Mouse (Mus musculus): ENCODE data around the gene Olfr140.

Olfr140 gene

DNA sequence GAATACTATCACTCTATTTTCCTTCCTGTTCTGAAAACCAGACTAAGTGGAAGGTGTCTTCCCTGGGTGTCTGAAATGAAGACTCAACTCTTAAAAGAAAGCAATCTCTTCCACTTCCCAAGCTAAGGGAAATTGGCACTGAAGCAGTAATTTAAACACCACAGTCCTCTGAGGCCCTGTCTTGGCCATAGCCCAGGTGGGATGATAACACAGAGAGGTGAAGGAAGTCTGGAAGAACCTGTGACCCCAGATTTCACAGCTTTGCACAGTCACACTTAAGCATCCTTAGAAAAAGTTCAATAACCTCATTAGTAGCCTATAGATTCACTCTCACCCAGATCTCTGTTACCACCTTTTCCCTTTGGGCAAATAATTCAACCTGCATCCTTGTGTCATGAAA, at the start of gene Olfr140:
TSS of gene Olfr140 (minus strand) at position 101 of the 400 bp plus-strand sequence.
- no peak for DNase-seq

DNA sequence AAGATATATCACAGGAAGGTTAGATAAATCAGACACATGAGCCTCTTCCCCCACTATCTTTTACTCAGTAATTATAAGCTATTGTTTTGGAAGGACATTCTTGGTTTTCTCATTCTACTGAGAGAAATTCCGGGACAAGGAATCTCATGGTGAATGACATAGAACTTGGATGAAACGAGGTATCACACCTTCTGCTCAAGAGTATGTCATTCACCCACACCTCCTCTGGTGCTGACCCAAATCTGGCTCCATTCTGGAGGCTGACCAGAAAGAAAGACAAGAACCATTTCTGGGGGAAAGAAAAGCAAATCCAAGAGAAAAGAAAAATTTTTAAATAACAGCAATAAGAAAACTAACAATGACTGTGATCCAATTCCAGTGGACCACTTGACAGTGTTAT, 6.7 kb upstream of the Olfr140 start:
- DNase-seq: no peak

DNA sequence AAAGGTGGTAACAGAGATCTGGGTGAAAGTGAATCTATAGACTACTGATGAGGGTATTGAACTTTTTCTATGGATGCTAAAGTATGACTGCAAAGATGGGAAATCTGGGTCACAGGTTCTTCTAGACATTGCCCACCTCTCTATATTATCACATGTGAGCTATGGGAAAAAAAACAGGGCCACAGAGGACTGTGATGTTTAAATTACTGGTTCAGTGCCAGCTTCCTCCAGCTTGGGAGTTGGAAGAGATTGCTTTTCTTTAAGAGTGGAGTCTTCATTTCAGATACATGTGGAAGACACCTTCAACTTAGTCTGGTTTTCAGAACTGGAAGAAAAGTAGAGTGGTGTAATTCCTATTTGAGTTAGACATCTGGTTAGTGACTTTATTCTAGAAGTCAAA, 28.4 kb downstream of the Olfr140 start, which contains the start of gene Olfr1265:
TSS of gene Olfr1265 (plus strand) at position 301 of the 400 bp plus-strand sequence.
- DNase-seq: no peak

DNA sequence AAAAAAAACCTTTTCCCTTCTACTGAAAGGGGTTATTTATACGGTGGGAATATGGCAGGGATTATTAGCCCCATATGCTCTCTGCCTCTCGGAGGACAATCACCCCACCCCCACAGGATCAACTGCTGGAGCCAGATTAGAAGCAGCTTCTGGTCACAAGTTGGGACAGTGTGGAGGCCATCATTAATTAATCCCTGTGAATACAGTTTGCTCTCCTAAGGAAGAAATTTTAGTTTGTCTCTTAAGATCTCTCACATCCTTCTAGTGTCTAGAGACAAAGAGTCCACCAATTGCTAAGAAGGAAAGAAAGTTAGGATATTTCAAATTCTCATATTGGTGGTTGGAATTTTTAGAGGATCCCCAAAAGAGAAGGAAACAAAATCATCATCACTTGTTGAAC, 37.9 kb downstream of the Olfr140 start, which contains the start of gene Olfr1264:
TSS of gene Olfr1264 (minus strand) at position 101 of the 400 bp plus-strand sequence.
- no peak for DNase-seq

DNA sequence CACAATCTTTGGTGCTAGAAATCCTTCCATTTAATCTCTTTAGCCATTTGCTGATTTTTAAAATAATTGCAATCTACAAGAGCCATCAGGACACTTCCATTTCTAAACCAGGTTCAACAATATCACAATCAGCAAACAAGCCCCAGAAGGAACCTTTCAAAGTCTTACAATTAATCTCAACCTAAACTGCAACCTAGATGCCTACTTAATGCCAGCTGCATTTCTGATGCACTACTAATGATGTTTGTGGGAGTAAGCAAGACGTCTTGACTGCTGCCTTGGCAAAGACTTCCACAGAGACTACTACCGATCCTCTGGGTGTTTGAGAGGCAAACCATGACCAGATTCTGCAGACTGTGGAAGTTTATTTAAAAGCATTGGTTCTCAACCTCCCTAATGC, 51.6 kb downstream of the Olfr140 start, which contains the start of gene Olfr1263:
TSS of gene Olfr1263 (plus strand) at position 301 of the 400 bp plus-strand sequence.
- no peak for DNase-seq

DNA sequence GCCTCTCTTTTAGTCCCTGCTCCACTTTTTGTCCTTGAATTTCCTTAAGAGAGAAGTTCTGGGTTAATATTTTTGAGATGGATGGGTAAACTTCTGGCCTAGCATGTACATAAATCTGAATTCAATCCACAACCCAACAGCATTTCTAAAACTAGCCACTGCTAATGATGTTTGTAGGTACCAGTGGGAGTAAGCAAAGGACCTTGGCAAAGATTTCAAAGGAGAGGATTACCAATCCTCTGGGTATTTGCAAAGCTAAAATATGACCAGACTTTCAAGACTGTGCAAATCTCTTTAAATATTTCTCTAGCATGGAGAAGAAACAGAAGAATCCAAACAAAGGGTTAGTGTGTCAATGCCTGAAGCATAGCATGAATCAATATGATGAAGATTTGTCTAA, 63.5 kb downstream of the Olfr140 start, which contains the start of gene Olfr1262:
TSS of gene Olfr1262 (plus strand) at position 301 of the 400 bp plus-strand sequence.
- DNase-seq: no peak
